Mouse (Mus musculus) embryonic fibroblast, embryonic 13.5 days (primary cell): ENCODE results near the gene Prkch.

Experiments used
- CTCF ChIP-seq: IDR thresholded peaks from 2 replicates; pipeline ENCODE4 v1.5.1; 2011; ENCODE audit warnings: mild to moderate bottlenecking, control low read depth, low read length, moderate library complexity, borderline replicate concordance; ENCODE audit not compliant: insufficient read depth
- POLR2A ChIP-seq: IDR thresholded peaks from 2 replicates; pipeline ENCODE4 v1.6.1; 2011; ENCODE audit warnings: low read depth, mild to moderate bottlenecking, control low read depth, low read length, moderate library complexity

- TF ChIP-seq CTCF (no peak), POLR2A (no peak)
Measured at GRCm38 (mm10) chr12:73692321-73692720, 107.7 kb downstream of the Prkch start.
